Mouse (Mus musculus) ovary, adult 18-20 months (tissue): Measurements from ENCODE around the gene Fbp2.
A peak's percentile ranks its signal among the peaks of the same experiment; 100 is the strongest.
"Not testable (repeated sequence)": the region's sequence is repeated elsewhere in the genome, so short reads cannot be mapped to it uniquely, and the experiment has no call there.

Source experiments
- DNase-seq: peaks from one replicate; pipeline ENCODE4 v3.0.0; 2022; ENCODE audit warnings: low spot score, mixed read lengths

The Fbp2 gene

GRCm38 (mm10) chr13:62863771-62864170 is 5.5 kb upstream of the Fbp2 start:
- no peak for DNase-seq

DNA sequence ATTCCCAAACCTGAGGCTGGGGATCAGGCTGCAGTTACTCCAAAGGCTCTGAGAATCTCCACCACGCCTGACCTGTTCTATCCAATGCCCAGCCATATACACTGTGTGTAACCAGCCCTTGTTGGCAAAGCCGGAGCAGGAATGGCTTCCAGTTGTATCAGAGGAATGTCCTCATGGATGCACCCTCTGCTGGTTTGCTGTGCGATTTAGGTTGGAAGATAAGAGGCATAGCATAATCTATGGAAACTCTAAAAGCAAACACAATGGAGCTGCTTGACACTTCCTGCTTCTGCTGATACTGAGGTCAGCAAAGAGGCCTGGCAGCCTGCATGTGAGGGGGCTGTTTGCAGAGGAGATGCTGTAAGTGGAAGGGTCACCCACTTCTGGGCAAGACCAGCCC is 4.7 kb upstream of the Fbp2 start:
- DNase-seq = no peak

GRCm38 (mm10) chr13:62860068-62860467 is 1.8 kb upstream of the Fbp2 start:
- no peak for DNase-seq

DNA sequence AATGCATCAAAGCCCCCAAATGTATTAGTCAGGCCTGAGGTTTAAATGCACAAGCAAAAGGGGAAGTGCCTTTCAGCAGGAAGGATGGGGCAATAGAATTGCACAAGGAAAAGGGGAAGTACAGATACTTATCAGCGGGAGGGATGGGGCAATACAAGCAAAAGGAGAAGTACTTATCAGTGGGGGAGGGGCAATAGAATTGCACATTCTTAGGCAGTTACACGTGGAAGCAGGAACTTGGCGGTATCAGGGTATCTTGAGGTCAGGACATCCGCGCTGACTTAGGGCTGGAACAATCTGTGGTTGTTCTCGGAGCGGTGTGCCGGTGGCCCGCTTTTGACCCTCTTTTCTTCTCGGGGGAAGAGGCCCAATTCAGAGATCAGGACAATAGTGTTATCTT is 1.0 kb upstream of the Fbp2 start:
- not testable (repeated sequence) for DNase-seq

DNA sequence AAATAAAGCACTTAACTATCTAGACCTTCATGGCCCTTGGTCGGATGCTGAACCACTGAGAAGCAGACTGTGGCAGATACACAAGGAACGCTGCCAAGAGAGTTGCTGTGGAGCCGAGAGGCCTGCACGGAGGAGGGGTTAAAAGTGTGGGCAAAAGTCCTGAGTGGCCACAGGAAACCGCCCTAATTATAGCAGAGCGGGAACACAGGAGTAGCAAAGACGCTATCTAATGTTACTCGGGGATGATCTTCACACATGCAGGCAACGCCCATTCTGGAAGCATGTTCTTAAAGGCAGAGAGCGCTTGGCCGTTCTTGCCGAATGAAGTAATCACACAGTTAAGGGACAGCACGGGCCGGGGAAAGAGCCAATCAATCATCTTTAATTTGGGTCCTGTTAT is 1.4 kb downstream of the Fbp2 start:
- DNase-seq = no peak

DNA sequence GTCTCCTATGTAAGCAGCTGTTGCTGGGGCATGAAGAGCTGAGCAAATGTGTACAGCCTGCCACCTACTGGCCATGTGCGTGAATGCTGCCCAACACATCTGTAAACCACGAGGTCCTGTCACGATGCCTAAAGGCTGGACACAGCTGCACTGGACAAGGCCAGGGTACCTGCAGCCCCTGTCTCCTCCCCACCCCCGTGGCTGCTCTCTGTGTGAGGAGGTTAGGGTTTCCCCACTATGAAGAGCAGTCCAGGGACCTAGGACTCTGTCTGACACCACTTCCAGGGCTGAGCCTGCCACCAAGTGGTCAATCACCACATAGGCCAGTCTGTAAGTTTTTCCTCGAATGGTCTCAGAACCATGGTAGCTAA is 1.9 kb downstream of the Fbp2 start:
- peak; percentile 58 for DNase-seq

DNA sequence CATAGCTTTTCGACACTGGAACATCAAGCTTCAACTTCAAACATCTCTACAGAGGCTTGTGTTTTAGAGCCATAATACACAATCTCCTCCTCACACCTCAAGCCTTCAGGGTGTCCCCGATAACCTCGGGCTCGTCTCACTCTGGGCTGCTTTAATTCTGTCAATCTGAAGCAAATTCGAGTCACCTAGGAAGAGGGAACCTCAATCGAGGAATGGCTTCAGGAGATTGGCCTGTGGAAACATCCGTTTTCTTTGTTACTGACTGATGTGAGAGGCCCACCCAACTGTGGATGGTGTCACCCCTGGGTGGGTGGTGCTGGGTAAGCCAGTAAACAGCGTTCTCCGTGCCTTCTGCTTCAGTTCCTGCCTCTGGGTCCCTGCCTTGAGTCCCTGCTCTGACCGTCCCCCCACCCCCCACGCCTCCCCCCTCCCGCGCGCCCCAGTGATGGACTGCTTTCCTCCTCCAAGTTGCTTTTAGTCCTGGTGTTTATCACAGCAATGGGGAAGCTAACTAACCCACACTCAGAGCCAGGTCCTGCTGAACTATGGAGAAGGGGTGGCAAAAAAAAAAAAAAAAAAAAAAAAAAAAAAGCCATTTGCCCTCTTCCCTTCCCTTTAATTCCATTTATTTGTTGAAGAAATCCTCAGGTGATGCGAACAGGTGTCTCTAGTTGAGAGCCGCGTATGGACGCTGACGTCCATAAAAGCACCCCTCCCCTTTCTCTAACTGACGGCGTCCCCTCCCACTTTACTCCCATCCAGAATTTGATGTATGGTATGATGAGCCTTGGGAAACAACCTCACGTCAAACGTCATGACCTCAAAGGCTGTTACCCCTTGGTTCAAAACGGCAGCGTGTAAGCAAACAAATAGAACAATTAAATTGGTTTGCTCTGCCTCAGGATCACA is 2.6 kb downstream of the Fbp2 start:
- DNase-seq = no peak

DNA sequence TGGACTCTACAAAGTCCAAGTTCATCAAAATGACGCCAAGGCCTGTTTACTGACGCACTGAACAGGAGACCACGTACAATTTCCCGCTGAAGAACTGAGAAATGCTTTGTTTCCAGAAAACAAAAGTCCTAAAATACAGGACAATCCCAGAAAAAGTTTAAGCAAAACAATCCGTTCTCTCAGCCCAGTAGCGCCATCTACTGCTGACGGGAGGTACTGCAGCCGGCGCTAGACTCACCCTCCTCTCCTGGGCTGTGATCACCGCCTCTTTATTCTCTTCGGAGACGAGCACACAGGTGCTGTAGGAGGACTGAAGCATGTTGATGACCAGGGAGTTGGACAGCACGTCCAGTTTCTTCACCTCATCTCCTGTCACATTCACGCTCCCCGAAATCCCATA is 3.6 kb downstream of the Fbp2 start:
- peak; percentile 34 for DNase-seq

DNA sequence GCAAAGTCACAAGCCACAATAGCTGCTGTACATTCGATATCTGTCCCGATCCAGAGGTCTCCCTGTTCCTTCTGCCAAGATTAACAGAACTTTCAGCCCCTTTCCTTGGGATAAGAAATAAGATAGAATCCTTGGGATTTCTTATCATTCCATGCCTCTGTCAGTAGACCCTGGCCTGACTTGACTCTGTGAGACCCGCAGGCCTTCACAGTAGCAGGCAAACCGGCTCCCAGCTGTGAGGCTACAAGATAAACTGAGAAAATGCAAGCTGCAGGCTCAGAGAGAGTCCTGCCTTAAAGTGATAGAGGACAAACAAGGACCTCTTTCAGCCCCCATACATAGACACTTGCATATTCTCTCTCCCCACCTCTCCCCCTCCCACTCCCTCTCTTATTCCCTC is 24.9 kb downstream of the Fbp2 start:
- DNase-seq = peak; percentile 63

- DNase-seq = no peak
Observed at GRCm38 (mm10) chr13:62832239-62832638, 26.0 kb downstream of the Fbp2 start.

- not testable (repeated sequence) for DNase-seq
Observed at GRCm38 (mm10) chr13:62815705-62816104, 42.5 kb downstream of the Fbp2 start.

GRCm38 (mm10) chr13:62812713-62813112 is 45.5 kb downstream of the Fbp2 start:
- DNase-seq = no peak

GRCm38 (mm10) chr13:62807981-62808380 is 50.2 kb downstream of the Fbp2 start:
- DNase-seq = not testable (repeated sequence)
